Mouse (Mus musculus) lung, embryonic 14.5 days (tissue): Measurements from ENCODE around the gene Txndc16. TPM values are rescaled to one million over a fixed set of nuclear protein-coding genes. Genes with fewer than 3 reads are reported as not detected.

Source experiments
- ATAC-seq: fragments of 200-750 bp; cut with Nextera tagmentation; 2 replicates; pipeline ENCODE4 v1.8.0; 2017; ENCODE audit warnings: mild to moderate bottlenecking, moderate TSS enrichment, moderate library complexity; ENCODE audit not compliant: insufficient read depth
- DNase-seq: peaks from one replicate; pipeline ENCODE4 v3.0.0-alpha.2; 2015
- H3K27ac ChIP-seq: fragments of 300-500 bp; sonication (generic); 2 replicates; pipeline ENCODE4 v1.5.1; 2014; ENCODE audit warnings: low read depth, mild to moderate bottlenecking, moderate library complexity
- H3K27me3 ChIP-seq: fragments of 300-500 bp; sonication (generic); 2 replicates; pipeline ENCODE4 v1.6.1; 2014; ENCODE audit warnings: low read length, control low read depth; ENCODE audit not compliant: insufficient read depth
- H3K36me3 ChIP-seq: fragments of 300-500 bp; sonication (generic); 2 replicates; pipeline ENCODE4 v1.6.1; 2014; ENCODE audit warnings: control low read depth; ENCODE audit not compliant: insufficient read depth
- H3K4me1 ChIP-seq: fragments of 300-500 bp; sonication (generic); 2 replicates; pipeline ENCODE4 v1.6.1; 2014; ENCODE audit warnings: antibody characterized with exemption, control low read depth; ENCODE audit not compliant: insufficient read depth
- H3K4me2 ChIP-seq: fragments of 300-500 bp; sonication (generic); 2 replicates; pipeline ENCODE4 v1.6.1; 2014; ENCODE audit warnings: mild to moderate bottlenecking
- H3K4me3 ChIP-seq: fragments of 300-500 bp; sonication (generic); 2 replicates; pipeline ENCODE4 v1.5.1; 2014; ENCODE audit warnings: low read depth, low read length
- H3K9ac ChIP-seq: fragments of 300-500 bp; sonication (generic); 2 replicates; pipeline ENCODE4 v1.6.1; 2014
- H3K9me3 ChIP-seq: fragments of 300-500 bp; sonication (generic); 2 replicates; pipeline ENCODE4 v1.6.1; 2016; ENCODE audit warnings: low read depth, low read length, control low read depth
- CTCF ChIP-seq: IDR thresholded peaks from 2 replicates; pipeline ENCODE4 v1.5.1; 2016; ENCODE audit warnings: antibody characterized with exemption, low read depth
- WGBS: fragments of 180-500 bp; shearing (Covaris S2); extraction: QIAGEN DNeasy Blood & Tissue Kit; methylation state at CpG from one replicate; pipeline ENCODE4 v1.1.7; 2014; 5-methylcytosine and 5-hydroxymethylcytosine counted together
- polyA plus RNA-seq: library from polyadenylated mRNA; unstranded; fragments of >200 nt; fragmentation: Nextera tagmentation; extraction: Ambion mirVana; gene quantifications from 2 replicates; pipeline ENCODE4 v1.2.1, GENCODE M21; 2014

Gene Txndc16
- polyA plus RNA-seq, 1 experiment from 2014 or later, result 17.5 TPM

DNA sequence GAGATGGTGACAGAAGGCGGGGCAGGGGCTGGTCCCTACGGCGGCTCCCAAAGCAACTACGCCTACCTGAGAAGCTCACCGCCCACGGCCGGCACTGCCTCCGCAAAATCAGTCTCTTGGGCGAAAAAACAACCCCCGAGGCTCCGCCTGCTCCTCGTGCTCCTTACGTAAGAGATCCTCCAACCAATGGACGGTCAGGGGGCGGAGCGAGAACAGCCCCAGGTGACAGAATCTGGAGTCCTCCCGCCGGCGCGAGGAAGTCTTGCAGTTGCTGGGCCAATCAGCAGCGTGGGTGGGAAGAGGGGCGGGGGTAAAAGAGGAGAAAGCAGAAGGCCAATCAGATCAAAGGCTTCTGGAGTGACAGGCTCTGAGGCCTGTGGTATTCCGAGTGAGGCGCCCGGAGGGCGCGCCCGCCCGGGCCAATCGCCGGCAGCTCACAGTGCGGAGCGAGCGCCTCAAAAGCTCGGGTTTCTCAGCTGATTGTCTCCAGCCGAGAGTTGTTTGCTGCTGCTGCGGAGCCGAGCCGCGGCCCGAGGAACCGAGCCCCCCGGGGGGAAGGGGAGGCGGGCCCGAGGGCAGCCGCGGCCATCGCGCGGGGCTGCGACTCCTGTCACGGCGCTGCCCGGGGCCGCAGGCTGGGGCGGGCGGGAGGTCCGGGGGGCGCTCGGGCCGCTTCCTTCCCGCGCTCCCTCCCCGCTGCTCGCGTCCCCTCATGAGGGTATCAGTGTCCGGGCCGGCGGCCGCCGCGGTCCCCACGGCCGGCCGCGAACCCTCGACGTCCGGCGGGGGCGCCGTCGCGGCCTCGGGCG lies 643 bp downstream of the Txndc16 start, which contains the start of gene Gpr137c:
Gene Gpr137c, plus strand, starts transcription at position 437 of the 809 bp plus-strand sequence.
- H3K9ac ChIP-seq, result peak within 1 kb of the TSS; percentile 80
- peak within 1 kb of the TSS; percentile 99 for H3K4me2 ChIP-seq
- no peaks in the 10 kb centered on the region for H3K4me1 ChIP-seq
- ATAC-seq (peak; percentile 99), DNase-seq (peak; percentile 99)
- peak within 1 kb of the TSS; percentile 93 for H3K27ac ChIP-seq
- H3K4me3 ChIP-seq, result peak within 1 kb of the TSS; percentile 80
- no peaks in the 10 kb centered on the region for H3K36me3 ChIP-seq
- H3K27me3 ChIP-seq, result no peaks in the 10 kb centered on the region
- WGBS, result under 1% methylated on average over 77 of the region's 86 CpGs
- no peak for TF ChIP-seq CTCF
- H3K9me3 ChIP-seq, result no peaks in the 10 kb centered on the region

DNA sequence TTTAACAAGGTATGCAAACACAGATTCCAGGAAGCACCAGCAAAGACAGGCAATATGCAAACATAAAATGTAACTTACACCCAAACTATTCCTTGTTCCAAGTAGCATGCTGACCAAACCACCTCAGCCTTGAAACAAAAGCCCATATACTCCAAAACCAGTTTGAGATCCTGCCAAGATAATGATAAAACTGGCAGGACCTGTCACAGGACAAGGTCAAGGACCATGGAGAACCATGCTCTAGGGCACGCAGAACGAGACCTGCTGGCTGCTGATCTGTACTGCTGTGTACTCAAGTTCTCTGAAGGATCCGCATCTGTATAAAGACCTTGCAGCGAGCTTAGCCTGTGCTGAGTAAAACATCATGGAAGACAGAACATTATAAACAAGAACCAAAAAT lies 2.4 kb downstream of the Txndc16 start:
- no peaks in the 10 kb centered on the region for H3K36me3 ChIP-seq
- H3K27me3 ChIP-seq, result no peaks in the 10 kb centered on the region
- no peak overlapping the region for H3K9ac ChIP-seq
- no peak overlapping the region for H3K4me3 ChIP-seq
- no peaks in the 10 kb centered on the region for H3K9me3 ChIP-seq
- ATAC-seq (no peak), DNase-seq (peak; percentile 8)
- 64% methylated on average over 4 of the region's 4 CpGs for WGBS
- no peaks in the 10 kb centered on the region for H3K4me1 ChIP-seq
- no peak overlapping the region for H3K27ac ChIP-seq
- H3K4me2 ChIP-seq, result no peak overlapping the region
- no peak for TF ChIP-seq CTCF

- WGBS, result 93% methylated on average over 9 of the region's 9 CpGs
- DNase-seq (no peak), ATAC-seq (no peak)
- no peaks in the 10 kb centered on the region for H3K4me1 ChIP-seq
- H3K27me3 ChIP-seq, result no peaks in the 10 kb centered on the region
- TF ChIP-seq CTCF, result no peak
- no peak overlapping the region for H3K27ac ChIP-seq
- H3K36me3 ChIP-seq, result no peaks in the 10 kb centered on the region
- no peaks in the 10 kb centered on the region for H3K9me3 ChIP-seq
- H3K4me2 ChIP-seq, result no peak overlapping the region
- H3K9ac ChIP-seq, result no peak overlapping the region
- H3K4me3 ChIP-seq, result no peak overlapping the region
Observed at GRCm38 (mm10) chr14:45216711-45217340, 3.3 kb downstream of the Txndc16 start.

DNA sequence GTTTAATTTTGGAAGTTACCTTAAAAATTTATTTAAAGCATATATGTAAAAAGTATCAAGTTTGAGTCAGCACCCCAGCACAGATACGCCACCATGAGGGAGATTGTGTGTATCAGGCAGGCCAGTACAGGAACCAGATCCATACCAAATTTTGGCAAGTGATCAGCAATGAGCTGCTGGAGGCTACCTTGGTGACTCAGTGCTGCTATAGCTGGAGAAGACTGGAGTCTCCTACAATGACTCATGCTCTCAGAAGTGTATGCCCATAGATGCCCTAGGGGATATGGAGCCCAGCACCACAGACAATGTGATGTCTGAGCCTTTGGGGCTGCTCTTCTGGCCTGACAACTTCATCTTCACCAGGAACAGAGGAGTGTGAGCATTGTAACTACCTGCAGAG lies 8.7 kb downstream of the Txndc16 start:
- WGBS, result 87% methylated on average over 1 of the region's 1 CpGs
- Histone ChIP-seq H3K9ac (no peak overlapping the region), H3K4me1 (no peaks in the 10 kb centered on the region), H3K4me2 (no peak overlapping the region), H3K27ac (no peak overlapping the region), H3K9me3 (no peaks in the 10 kb centered on the region), H3K36me3 (no peaks in the 10 kb centered on the region), H3K4me3 (no peak overlapping the region), H3K27me3 (no peaks in the 10 kb centered on the region)
- ATAC-seq (no peak), DNase-seq (no peak)
- no peak for TF ChIP-seq CTCF

DNA sequence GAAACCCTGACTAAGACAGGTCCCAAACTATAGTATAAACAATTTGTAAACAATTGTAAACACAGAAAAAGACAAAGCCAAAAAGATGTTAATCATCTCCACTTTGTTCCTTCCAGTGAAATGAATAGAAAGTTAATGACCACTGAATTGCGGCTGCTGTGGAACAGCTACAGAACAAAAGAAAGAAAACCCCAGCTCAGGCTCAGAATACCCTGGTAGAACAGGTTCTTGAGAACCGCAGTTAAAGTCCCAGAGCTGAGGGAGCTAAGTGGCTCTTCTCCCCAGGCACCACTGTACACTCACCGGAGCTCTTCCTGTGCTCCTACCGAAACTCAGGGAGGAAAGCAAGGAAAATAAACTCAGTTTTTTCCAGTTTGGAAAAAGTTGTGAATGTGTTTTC lies 9.4 kb downstream of the Txndc16 start:
- Histone ChIP-seq H3K4me3 (no peak overlapping the region), H3K4me1 (no peaks in the 10 kb centered on the region), H3K9me3 (no peaks in the 10 kb centered on the region), H3K27ac (no peak overlapping the region), H3K27me3 (no peaks in the 10 kb centered on the region), H3K9ac (no peak overlapping the region), H3K36me3 (no peaks in the 10 kb centered on the region), H3K4me2 (no peak overlapping the region)
- DNase-seq (peak; percentile 32), ATAC-seq (no peak)
- TF ChIP-seq CTCF, result no peak
- WGBS, result 58% methylated on average over 4 of the region's 4 CpGs

DNA sequence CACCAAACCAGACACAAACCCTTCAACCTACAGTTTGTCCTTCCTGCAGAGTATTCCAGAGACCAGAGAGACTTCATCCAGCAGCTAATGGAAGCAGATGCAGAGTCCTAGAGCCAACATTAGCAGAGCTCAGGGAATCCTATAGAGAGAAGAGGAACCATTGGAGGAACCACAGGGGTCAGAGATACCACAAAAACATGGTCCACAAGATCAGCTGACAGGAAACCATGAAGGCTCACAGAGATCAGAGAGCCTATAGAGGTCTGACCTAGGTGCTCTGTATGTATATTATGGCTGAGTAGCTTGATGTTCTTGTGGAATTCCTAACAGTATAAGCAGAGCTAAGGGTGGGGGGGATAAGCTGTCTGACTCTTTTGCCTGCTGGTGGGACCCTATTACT lies 19.5 kb downstream of the Txndc16 start:
- H3K9me3 ChIP-seq, result no peaks in the 10 kb centered on the region
- TF ChIP-seq CTCF, result no peak
- no peak overlapping the region for H3K4me3 ChIP-seq
- H3K27me3 ChIP-seq, result no peaks in the 10 kb centered on the region
- H3K9ac ChIP-seq, result no peak overlapping the region
- no peak overlapping the region for H3K27ac ChIP-seq
- no peak overlapping the region for H3K4me2 ChIP-seq
- DNase-seq (no peak), ATAC-seq (no peak)
- no peaks in the 10 kb centered on the region for H3K4me1 ChIP-seq
- H3K36me3 ChIP-seq, result peaks cover 3% of the 10 kb centered on the region; the same call in 1 of the 2 replicates

- no peak overlapping the region for H3K9ac ChIP-seq
- 70% methylated on average over 2 of the region's 2 CpGs for WGBS
- no peaks in the 10 kb centered on the region for H3K9me3 ChIP-seq
- no peak overlapping the region for H3K27ac ChIP-seq
- H3K4me1 ChIP-seq, result no peaks in the 10 kb centered on the region
- H3K27me3 ChIP-seq, result no peaks in the 10 kb centered on the region
- no peak for TF ChIP-seq CTCF
- no peak overlapping the region for H3K4me2 ChIP-seq
- no peak for DNase-seq
- ATAC-seq, result no peak
- no peaks in the 10 kb centered on the region for H3K36me3 ChIP-seq
- H3K4me3 ChIP-seq, result no peak overlapping the region
Observed at GRCm38 (mm10) chr14:45190999-45191398, 29.1 kb downstream of the Txndc16 start.
